Mouse (Mus musculus): Measurements from ENCODE around the gene Parp14. TPM values are rescaled to one million over a fixed set of nuclear protein-coding genes. Genes with fewer than 3 reads are reported as not detected.

Gene Parp14
- total RNA-seq, 4 experiments from 2014 or later = 1.5 to 3.2 (median 2.4) TPM

GRCm38 (mm10) chr16:35870581-35871047 lies 730 bp downstream of the Parp14 start:
- DNase-seq (ENCODE audit: low spot score in 2 of 2) = no peak

DNA sequence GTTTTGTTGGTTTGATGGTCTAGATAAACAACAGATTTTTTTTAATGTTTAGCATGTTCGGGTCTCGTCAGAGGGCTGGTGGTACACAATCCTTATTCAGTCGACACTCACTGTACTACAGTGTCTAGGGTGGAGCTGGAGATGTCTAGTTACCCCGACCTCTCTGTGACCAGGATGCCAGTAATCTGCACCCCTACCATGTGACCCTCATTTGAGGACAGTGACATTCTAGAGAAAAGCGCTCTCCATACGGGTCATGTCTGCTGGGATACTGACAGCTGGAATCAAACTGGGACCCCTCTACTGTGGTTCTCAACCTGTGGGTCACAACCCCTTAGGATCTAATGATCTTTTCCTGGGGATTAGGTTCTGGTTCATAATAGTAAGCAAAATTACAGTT lies 1.7 kb downstream of the Parp14 start:
- no peak for DNase-seq (ENCODE audit: low spot score in 2 of 2)

- DNase-seq (ENCODE audit: low spot score in 2 of 2) = no peak
These were observed 2.2 kb downstream of the Parp14 start for GRCm38 (mm10) chr16:35869126-35869525.

GRCm38 (mm10) chr16:35867726-35868125 lies 3.6 kb downstream of the Parp14 start:
- DNase-seq (ENCODE audit: low spot score in 2 of 2) = no peak

GRCm38 (mm10) chr16:35862057-35862456 lies 9.3 kb downstream of the Parp14 start:
- no peak for DNase-seq (ENCODE audit: low spot score in 2 of 2)

GRCm38 (mm10) chr16:35860236-35860635 lies 11.1 kb downstream of the Parp14 start:
- no peak for DNase-seq (ENCODE audit: low spot score in 2 of 2)

DNA sequence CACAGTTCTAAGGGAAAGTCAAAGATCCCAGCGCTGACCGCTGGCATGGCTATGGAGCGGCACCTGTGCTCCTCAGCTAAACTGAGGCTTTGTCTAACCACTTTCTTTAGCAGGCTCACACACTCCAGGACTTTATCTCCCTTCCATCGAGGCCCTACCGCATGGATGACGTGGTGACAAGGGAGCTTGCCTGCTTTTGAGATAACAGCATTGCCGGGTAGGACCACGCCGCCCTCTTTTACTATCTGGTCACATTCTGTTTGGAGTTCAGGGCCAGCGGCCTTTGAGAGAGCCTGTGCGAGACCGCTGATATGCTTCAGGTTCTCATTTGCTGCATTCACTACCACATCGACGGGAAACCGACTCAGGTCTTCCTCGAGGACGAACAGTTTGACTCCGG lies 14.6 kb downstream of the Parp14 start:
- no peak for DNase-seq (ENCODE audit: low spot score in 2 of 2)

DNA sequence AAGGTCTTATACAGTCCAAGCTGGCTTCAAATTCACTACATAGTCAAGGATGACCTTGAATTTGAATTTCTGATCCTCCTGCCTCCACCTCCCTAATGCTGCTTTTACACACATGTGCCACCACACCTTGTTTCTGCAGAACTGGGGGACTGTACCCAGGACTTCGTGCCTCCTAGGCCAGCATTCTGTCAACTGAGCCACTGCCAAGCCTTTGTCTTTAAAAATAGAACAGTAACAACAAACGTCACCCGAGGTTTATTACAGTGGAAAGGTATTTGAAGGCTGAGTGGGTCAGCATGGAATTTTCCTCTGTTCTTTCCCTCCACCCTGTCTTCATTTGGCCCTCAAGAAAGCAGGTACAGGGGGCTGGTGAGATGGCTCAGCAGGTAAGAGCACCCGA lies 15.5 kb downstream of the Parp14 start:
- DNase-seq (ENCODE audit: low spot score in 2 of 2) = no peak

GRCm38 (mm10) chr16:35847138-35847537 lies 24.2 kb downstream of the Parp14 start:
- DNase-seq (ENCODE audit: low spot score in 2 of 2) = no peak

- DNase-seq (ENCODE audit: low spot score in 2 of 2) = no peak
These were observed 31.7 kb downstream of the Parp14 start for GRCm38 (mm10) chr16:35839680-35840079.

DNA sequence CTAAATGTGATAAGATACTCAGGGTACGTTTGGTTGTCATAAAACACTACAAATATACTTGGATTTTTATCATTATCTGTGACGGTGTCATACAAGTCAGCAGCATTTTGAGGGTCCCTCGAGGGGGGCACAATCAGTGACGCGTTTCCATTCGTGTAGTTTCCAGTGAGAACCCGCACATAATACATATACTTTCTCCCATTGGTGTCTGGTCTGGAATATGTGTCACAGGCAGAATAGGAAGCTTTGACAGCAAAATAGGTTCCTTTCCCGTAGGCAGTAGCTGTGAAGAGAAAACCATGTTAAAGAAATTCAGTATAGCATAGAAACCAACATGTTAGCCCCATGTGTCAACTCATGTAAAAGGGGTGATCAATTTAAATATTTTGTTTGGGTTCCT lies 36.7 kb downstream of the Parp14 start:
- no peak for DNase-seq (ENCODE audit: low spot score in 2 of 2)

DNA sequence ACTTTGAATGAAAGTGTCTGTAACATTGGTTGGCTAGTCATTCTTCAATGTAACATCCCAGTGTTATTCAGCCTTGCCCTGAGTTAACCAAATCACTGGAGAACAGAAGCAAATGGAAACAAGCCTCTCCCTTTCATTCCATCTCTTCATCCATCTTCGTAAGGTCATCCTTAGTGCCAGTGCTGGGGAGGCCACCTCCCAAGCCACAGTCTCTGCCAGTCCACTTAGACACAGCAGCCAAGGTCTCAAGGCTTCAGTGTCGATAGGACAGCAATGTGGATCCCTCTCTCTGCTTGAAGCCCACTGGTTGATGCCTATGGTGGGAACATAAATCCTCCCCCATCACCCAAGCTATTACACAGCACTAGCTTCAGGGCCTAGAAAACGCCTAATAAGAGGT lies 38.4 kb downstream of the Parp14 start:
- no peak for DNase-seq (ENCODE audit: low spot score in 2 of 2)

DNA sequence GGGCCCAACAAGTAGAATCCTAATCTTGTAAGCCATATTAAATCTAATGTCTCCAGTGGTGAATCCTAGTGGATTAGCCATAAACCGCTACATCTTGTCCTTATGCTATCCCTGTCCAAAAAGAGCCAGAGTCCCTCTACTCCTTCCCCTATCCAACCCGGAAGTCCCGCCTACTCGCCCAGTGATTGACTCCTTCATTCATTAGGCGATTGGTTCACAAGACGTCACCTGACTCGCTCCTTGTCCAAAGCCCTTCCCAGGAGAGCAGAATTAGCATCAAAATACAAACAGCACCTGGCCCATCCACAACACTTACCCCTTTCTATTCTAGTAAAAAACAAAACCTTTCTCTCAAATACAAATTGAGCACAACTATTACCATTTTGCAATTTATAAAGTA lies 41.3 kb downstream of the Parp14 start:
- no peak for DNase-seq (ENCODE audit: low spot score in 2 of 2)

- DNase-seq (ENCODE audit: low spot score in 2 of 2) = peak; percentile 66 to 76
These were observed 53.9 kb downstream of the Parp14 start for GRCm38 (mm10) chr16:35817255-35818089.

DNA sequence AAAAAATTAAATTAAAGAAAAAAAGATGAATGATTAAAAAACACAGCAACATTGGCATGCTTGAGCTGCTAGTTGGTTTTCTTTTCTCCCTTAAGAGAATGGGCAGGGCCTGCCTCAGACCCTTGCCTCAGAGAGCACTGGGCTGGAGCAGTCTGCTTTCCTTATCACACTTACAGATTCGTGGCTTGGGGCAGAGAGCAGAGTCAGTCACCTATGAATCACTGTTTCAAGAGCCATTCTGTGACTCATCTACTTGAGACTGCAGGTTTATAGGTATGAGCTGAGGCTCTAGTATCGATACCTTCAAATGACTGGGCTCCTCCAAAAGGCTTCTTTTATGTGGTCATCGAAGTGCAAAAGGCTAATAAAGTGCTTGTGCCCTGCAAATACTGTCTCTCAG lies 58.2 kb downstream of the Parp14 start:
- no peak for DNase-seq (ENCODE audit: low spot score in 2 of 2)

GRCm38 (mm10) chr16:35808838-35809237 lies 62.5 kb downstream of the Parp14 start:
- no peak for DNase-seq (ENCODE audit: low spot score in 2 of 2)

DNA sequence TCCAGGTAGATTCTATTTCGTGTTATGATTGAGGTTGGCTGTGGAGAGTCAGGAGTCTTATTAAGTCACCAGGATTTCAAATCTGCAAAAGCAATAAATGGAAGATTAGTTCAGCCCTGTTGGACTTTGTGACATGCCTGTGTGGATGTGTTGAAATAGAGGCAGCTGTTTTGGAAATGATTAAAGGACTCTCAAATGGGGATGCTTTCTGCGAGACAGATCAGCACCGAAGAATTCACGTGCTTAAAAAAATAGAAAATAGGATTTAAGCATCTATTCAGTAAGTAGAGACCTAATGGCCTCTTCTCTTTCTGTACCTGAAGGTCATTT lies 63.7 kb downstream of the Parp14 start:
- DNase-seq (ENCODE audit: low spot score in 2 of 2) = no peak

GRCm38 (mm10) chr16:35806973-35807662 lies 64.2 kb downstream of the Parp14 start:
- no peak for DNase-seq (ENCODE audit: low spot score in 2 of 2)

DNA sequence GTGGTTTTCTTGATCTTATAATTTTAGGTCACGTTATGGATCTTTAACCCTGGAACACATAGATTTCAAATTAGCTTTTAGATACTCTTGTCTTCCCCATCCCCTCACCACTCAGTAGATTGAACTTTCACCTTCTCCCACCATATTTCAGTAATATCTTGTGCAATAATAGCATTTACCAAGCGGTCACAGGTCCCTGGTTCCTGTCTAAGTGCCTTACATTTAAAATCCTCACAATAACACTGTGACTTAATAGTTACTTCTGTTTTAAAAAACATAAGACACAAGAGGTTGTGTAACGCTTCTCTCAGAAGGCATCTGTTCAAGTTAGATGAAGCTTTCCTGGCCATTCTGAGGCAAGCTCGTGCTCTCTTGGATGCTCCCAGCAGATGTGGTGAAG lies 67.6 kb downstream of the Parp14 start:
- no peak for DNase-seq (ENCODE audit: low spot score in 2 of 2)

DNA sequence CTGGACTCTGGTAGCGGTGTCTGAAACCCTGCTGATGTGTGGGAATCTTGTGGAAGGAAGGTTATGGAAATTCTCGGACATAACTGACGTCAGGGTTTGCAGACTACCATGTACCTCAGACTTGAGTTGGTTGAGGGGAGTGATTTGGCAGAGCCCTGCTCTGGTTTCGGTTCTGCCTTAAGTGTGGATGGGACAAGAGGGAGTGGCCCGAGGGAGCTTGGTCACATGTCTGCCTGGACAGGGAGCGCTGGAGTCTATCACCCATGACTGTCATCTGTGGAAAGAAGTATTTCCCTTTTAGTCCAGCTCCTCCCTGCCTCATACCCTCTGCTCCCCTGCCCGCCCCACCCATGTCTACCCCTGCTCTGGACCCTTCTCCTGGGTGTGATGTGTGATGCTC lies 69.2 kb downstream of the Parp14 start:
- DNase-seq (ENCODE audit: low spot score in 2 of 2) = no peak

DNA sequence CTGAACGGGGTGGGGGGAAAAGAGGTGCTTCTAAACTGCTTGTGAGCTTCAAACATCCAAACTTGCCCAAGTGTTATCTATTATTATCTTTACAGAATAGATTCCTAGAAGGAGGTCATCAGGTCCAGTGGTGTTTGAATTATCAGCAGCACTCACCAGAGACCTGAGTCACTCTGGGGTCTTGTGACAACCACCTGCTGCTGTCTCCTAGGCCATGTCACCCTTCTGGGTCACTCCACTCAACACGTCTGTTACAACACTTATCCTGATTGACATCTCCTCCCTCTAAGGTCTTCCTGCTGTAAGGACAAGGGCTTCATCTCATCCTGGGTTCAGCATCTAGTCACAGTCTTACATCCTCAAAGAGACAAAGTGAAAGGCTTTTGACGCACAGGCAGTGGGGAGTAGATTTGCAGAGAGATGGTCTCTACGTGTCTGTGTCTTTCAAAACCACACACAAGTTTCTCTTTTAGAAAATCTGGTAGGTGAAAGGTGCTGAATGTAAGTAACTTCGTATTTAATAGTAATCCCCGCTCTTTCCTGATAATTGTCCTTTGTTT lies 79.3 kb downstream of the Parp14 start:
- DNase-seq (ENCODE audit: low spot score in 2 of 2) = no peak

DNA sequence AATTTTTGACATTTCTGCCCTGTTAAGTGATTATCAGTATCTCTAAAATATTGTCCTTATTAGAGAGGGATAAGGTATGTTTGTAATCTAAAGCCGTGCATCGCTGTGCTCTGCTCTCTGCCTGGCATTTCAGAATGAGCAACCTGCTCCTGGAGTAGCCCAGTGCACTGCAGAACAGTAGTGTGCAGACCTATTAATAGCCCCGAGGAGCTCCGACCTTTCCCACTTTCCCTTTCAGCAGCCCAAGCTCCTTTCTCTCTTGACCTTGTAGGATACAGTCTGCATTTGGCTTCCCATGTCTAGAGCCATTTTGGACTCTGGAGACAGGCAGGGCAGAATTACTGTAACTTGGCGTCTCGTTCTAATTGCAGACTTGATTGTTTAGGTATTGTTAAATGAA lies 83.0 kb downstream of the Parp14 start:
- no peak for DNase-seq (ENCODE audit: low spot score in 2 of 2)
